Mouse (Mus musculus) forebrain, embryonic 10.5 days (tissue): ENCODE data around the gene Smoc1. TPM values are rescaled to one million over a fixed set of nuclear protein-coding genes. Genes with fewer than 3 reads are reported as not detected.

Experiments
- DNase-seq: peaks from one replicate; pipeline ENCODE4 v3.0.0-alpha.2; 2017; ENCODE audit warnings: low spot score; ENCODE audit errors: extremely low spot score
- H3K27ac ChIP-seq: fragments of 300-500 bp; sonication (generic); 2 replicates; pipeline ENCODE4 v1.5.1; 2016; ENCODE audit warnings: mild to moderate bottlenecking
- H3K27me3 ChIP-seq: fragments of 300-500 bp; sonication (generic); 2 replicates; pipeline ENCODE4 v1.6.1; 2016; ENCODE audit warnings: mild to moderate bottlenecking; ENCODE audit not compliant: poor library complexity, severe bottlenecking
- H3K36me3 ChIP-seq: fragments of 300-500 bp; sonication (generic); replicated peaks from 2 replicates; pipeline ENCODE4 v1.6.1; 2016; ENCODE audit warnings: mild to moderate bottlenecking, moderate library complexity
- H3K4me1 ChIP-seq: fragments of 300-500 bp; sonication (generic); 2 replicates; pipeline ENCODE4 v1.6.1; 2016
- H3K4me3 ChIP-seq: fragments of 300-500 bp; sonication (generic); 2 replicates; pipeline ENCODE4 v1.5.1; 2016; ENCODE audit warnings: mild to moderate bottlenecking, moderate library complexity
- H3K9me3 ChIP-seq: fragments of 300-500 bp; sonication (generic); 2 replicates; pipeline ENCODE4 v1.6.1; 2016; ENCODE audit warnings: mild to moderate bottlenecking, moderate library complexity
- WGBS: fragments of 180-500 bp; shearing (Covaris S2); methylation state at CpG from one replicate; pipeline ENCODE4 v1.1.7; 2016; 5-methylcytosine and 5-hydroxymethylcytosine counted together
- polyA plus RNA-seq: library from polyadenylated mRNA; unstranded; fragments of >200 nt; fragmentation: Nextera tagmentation; extraction: Ambion mirVana; gene quantifications from 2 replicates; pipeline ENCODE4 v1.2.1, GENCODE M21; 2016

Gene Smoc1
- polyA plus RNA-seq = 14.9 and 15.9 TPM in 2 replicates

DNA sequence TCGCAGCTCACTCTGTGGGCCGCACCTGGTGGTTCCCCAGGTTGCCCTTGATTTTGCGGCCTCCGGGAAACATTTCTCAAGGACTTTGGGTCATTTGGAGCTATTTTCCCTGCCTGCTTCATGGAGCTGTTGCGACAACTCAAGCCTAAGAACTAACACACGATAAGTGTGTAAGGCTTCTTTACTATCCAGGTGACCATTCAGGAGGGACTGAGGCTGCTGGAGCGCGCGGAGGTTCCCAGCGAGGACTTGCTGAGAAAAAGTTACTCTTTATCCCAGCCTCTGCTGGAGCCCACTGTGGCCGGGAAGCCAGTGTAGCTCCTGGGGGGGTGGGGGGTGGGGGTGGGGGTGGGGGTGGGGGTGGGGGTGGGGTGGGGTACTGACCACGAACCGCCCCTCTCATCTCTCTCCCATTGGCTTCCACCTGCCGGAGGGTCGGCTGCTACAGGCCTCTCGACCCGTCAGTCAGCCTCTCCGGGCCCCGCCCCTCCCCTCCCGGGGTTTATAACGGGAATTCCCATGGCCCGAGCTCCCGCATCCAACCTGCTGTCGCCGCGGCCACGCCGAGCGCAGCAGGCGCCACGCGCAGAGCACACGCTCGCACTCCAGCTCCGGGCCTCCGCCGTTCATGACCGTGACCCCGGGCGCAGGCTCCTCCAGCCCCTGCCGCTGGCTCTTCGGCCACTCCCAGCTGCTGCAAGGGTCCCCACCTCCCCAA lies at the start of gene Smoc1:
TSS of gene Smoc1 (plus strand) at position 532 of the 718 bp plus-strand sequence.
- H3K9me3 ChIP-seq = no peaks in the 10 kb centered on the region
- DNase-seq = peak; percentile 84
- peak within 1 kb of the TSS; percentile 82 for H3K4me3 ChIP-seq
- H3K27ac ChIP-seq = peak within 1 kb of the TSS; percentile 84
- WGBS = 5% methylated on average over 32 of the region's 42 CpGs
- H3K4me1 ChIP-seq = peaks cover 43% of the 10 kb centered on the region
- H3K36me3 ChIP-seq = no peaks in the 10 kb centered on the region
- peaks cover 50% of the 10 kb centered on the region for H3K27me3 ChIP-seq

GRCm38 (mm10) chr12:80982326-80982725 lies 44.3 kb upstream of the Smoc1 start:
- no peaks in the 10 kb centered on the region for H3K36me3 ChIP-seq
- no peak overlapping the region for H3K27ac ChIP-seq
- WGBS = 2% methylated on average over 7 of the region's 7 CpGs
- peak; percentile 80 for DNase-seq
- no peak overlapping the region for H3K4me3 ChIP-seq
- no peaks in the 10 kb centered on the region; the same call in 1 of the 2 replicates for H3K27me3 ChIP-seq
- H3K4me1 ChIP-seq = no peaks in the 10 kb centered on the region
- no peaks in the 10 kb centered on the region for H3K9me3 ChIP-seq

DNA sequence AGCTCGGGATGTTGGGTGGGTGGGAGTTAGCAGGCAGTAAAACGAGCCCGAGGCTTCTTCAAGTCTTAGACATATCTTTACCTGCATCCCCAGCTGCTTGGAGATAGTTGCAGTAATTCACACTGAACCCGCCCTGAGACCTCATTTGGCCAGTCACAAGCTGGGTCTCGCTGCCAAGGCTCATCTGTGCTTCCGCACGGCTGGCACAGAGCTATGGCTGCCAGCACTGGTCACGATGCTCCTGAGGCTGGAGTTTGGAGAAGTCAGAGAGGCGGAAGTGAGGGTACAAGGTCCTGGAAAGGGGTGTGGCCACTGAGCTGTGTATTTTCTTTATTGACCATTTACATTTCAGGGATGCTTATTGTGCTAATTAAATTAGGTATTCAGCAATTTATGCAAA lies 42.9 kb upstream of the Smoc1 start:
- H3K27me3 ChIP-seq = no peaks in the 10 kb centered on the region; the same call in 1 of the 2 replicates
- no peak for DNase-seq
- H3K4me3 ChIP-seq = no peak overlapping the region
- H3K4me1 ChIP-seq = no peaks in the 10 kb centered on the region
- H3K27ac ChIP-seq = no peak overlapping the region
- H3K9me3 ChIP-seq = no peaks in the 10 kb centered on the region
- H3K36me3 ChIP-seq = no peaks in the 10 kb centered on the region
- 83% methylated on average over 9 of the region's 9 CpGs for WGBS

- 85% methylated on average over 4 of the region's 4 CpGs for WGBS
- no peaks in the 10 kb centered on the region for H3K36me3 ChIP-seq
- H3K27ac ChIP-seq = no peak overlapping the region
- H3K4me1 ChIP-seq = peaks cover 15% of the 10 kb centered on the region
- peaks cover 12% of the 10 kb centered on the region for H3K27me3 ChIP-seq
- no peak for DNase-seq
- H3K9me3 ChIP-seq = no peaks in the 10 kb centered on the region
- H3K4me3 ChIP-seq = no peak overlapping the region
These were observed 40.0 kb upstream of the Smoc1 start for GRCm38 (mm10) chr12:80986628-80987027.

GRCm38 (mm10) chr12:80988286-80988685 lies 38.3 kb upstream of the Smoc1 start:
- Histone ChIP-seq H3K36me3 (no peaks in the 10 kb centered on the region), H3K9me3 (no peaks in the 10 kb centered on the region), H3K27me3 (peaks cover 26% of the 10 kb centered on the region), H3K4me1 (peaks cover 20% of the 10 kb centered on the region), H3K27ac (no peak overlapping the region), H3K4me3 (no peak overlapping the region)
- no peak for DNase-seq
- 93% methylated on average over 3 of the region's 3 CpGs for WGBS

DNA sequence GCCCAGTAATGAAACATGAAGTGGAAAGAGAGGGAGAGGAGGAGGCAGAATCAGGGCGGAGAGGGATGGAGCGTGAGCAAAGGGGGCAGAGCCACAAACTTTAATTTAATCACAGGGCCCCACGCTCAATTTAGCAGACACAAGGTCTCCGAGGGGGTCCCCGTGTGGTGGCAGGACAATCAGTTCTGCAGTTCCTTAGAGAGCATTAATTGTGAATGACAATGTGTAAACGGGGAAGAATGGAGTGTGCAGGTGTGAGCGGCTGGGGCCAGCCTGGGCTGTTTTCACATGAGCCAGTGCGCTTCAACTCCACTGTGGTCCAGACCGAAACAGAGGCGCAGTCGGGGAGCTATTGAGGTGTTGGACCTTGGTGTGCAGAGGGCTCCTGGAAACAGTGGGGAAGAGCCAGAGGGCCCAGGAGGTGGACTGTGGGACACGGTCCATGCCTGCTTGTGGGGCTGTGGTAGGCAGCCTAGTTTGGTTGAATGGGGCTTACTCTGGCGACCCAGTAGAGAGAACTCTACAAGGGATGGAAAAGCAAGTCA lies 35.6 kb upstream of the Smoc1 start:
- WGBS = 49% methylated on average over 13 of the region's 13 CpGs
- DNase-seq = no peak
- Histone ChIP-seq H3K27me3 (peaks cover 26% of the 10 kb centered on the region; the same call in 1 of the 2 replicates), H3K9me3 (peaks cover 4% of the 10 kb centered on the region; the same call in 1 of the 2 replicates), H3K36me3 (no peaks in the 10 kb centered on the region), H3K27ac (peak overlapping the region; percentile 60; the same call in 1 of the 2 replicates), H3K4me1 (peaks cover 20% of the 10 kb centered on the region), H3K4me3 (no peak overlapping the region)

GRCm38 (mm10) chr12:80991806-80992205 lies 34.8 kb upstream of the Smoc1 start:
- 92% methylated on average over 10 of the region's 10 CpGs for WGBS
- Histone ChIP-seq H3K36me3 (no peaks in the 10 kb centered on the region), H3K27me3 (peaks cover 30% of the 10 kb centered on the region), H3K9me3 (peaks cover 4% of the 10 kb centered on the region; the same call in 1 of the 2 replicates), H3K4me1 (peaks cover 20% of the 10 kb centered on the region), H3K4me3 (no peak overlapping the region), H3K27ac (no peak overlapping the region; the same call in 1 of the 2 replicates)
- DNase-seq = no peak

- WGBS = 83% methylated on average over 8 of the region's 8 CpGs
- Histone ChIP-seq H3K27ac (no peak overlapping the region), H3K4me1 (peaks cover 22% of the 10 kb centered on the region), H3K27me3 (peaks cover 39% of the 10 kb centered on the region), H3K9me3 (peaks cover 4% of the 10 kb centered on the region; the same call in 1 of the 2 replicates), H3K36me3 (no peaks in the 10 kb centered on the region), H3K4me3 (no peak overlapping the region)
- DNase-seq = no peak
These were observed 34.0 kb upstream of the Smoc1 start for GRCm38 (mm10) chr12:80992540-80993122.

GRCm38 (mm10) chr12:80993773-80994172 lies 32.8 kb upstream of the Smoc1 start:
- Histone ChIP-seq H3K27ac (no peak overlapping the region), H3K4me1 (peaks cover 33% of the 10 kb centered on the region), H3K9me3 (peaks cover 4% of the 10 kb centered on the region; the same call in 1 of the 2 replicates), H3K27me3 (peaks cover 50% of the 10 kb centered on the region), H3K4me3 (no peak overlapping the region), H3K36me3 (no peaks in the 10 kb centered on the region)
- WGBS = 89% methylated on average over 1 of the region's 1 CpGs
- DNase-seq = no peak

GRCm38 (mm10) chr12:80995326-80995725 lies 31.3 kb upstream of the Smoc1 start:
- Histone ChIP-seq H3K4me3 (no peak overlapping the region), H3K27ac (no peak overlapping the region), H3K36me3 (no peaks in the 10 kb centered on the region), H3K27me3 (peaks cover 66% of the 10 kb centered on the region), H3K9me3 (peaks cover 4% of the 10 kb centered on the region; the same call in 1 of the 2 replicates), H3K4me1 (peaks cover 45% of the 10 kb centered on the region)
- no peak for DNase-seq
- 93% methylated on average over 4 of the region's 4 CpGs for WGBS

DNA sequence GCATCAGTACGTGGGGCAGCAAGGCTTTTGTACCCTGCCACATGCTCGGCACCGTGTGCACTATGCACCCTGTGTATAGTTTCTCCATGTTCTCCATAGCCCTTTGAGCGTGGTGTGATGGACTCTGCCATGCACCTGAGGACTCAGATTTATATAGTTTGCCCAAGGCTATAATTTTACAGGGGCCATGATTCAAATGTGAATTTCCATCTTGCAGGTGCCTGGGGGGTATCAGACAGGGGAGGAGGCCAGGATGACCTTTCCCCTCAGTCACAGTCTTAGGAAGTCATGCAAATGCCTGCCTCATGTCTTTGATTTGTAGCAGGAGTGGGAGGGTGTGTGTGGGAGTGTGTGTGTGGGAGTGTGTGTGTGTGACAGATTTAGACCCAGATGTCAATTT lies 29.0 kb upstream of the Smoc1 start:
- WGBS = 78% methylated on average over 4 of the region's 4 CpGs
- no peak for DNase-seq
- no peaks in the 10 kb centered on the region for H3K36me3 ChIP-seq
- H3K4me1 ChIP-seq = peaks cover 43% of the 10 kb centered on the region
- no peak overlapping the region for H3K4me3 ChIP-seq
- H3K27me3 ChIP-seq = peaks cover 56% of the 10 kb centered on the region
- no peak overlapping the region for H3K27ac ChIP-seq
- peaks cover 4% of the 10 kb centered on the region; the same call in 1 of the 2 replicates for H3K9me3 ChIP-seq

GRCm38 (mm10) chr12:80998528-80999221 lies 27.9 kb upstream of the Smoc1 start:
- DNase-seq = peak; percentile 61
- Histone ChIP-seq H3K36me3 (no peaks in the 10 kb centered on the region), H3K9me3 (peaks cover 4% of the 10 kb centered on the region; the same call in 1 of the 2 replicates), H3K4me3 (peak overlapping the region; percentile 40), H3K27me3 (peaks cover 50% of the 10 kb centered on the region), H3K27ac (peak overlapping the region; percentile 82), H3K4me1 (peaks cover 53% of the 10 kb centered on the region)
- 3% methylated on average over 33 of the region's 33 CpGs for WGBS
